Mouse (Mus musculus) lung, embryonic 14.5 days (tissue): Measurements from ENCODE around the gene Cep164. TPM values are rescaled to one million over a fixed set of nuclear protein-coding genes. Genes with fewer than 3 reads are reported as not detected.

Experiments used
- ATAC-seq: fragments of 200-750 bp; cut with Nextera tagmentation; 2 replicates; pipeline ENCODE4 v1.8.0; 2017; ENCODE audit warnings: mild to moderate bottlenecking, moderate TSS enrichment, moderate library complexity; ENCODE audit not compliant: insufficient read depth
- DNase-seq: peaks from one replicate; pipeline ENCODE4 v3.0.0-alpha.2; 2015
- H3K27ac ChIP-seq: fragments of 300-500 bp; sonication (generic); 2 replicates; pipeline ENCODE4 v1.5.1; 2014; ENCODE audit warnings: low read depth, mild to moderate bottlenecking, moderate library complexity
- H3K27me3 ChIP-seq: fragments of 300-500 bp; sonication (generic); 2 replicates; pipeline ENCODE4 v1.6.1; 2014; ENCODE audit warnings: low read length, control low read depth; ENCODE audit not compliant: insufficient read depth
- H3K36me3 ChIP-seq: fragments of 300-500 bp; sonication (generic); 2 replicates; pipeline ENCODE4 v1.6.1; 2014; ENCODE audit warnings: control low read depth; ENCODE audit not compliant: insufficient read depth
- H3K4me1 ChIP-seq: fragments of 300-500 bp; sonication (generic); 2 replicates; pipeline ENCODE4 v1.6.1; 2014; ENCODE audit warnings: antibody characterized with exemption, control low read depth; ENCODE audit not compliant: insufficient read depth
- H3K4me2 ChIP-seq: fragments of 300-500 bp; sonication (generic); 2 replicates; pipeline ENCODE4 v1.6.1; 2014; ENCODE audit warnings: mild to moderate bottlenecking
- H3K4me3 ChIP-seq: fragments of 300-500 bp; sonication (generic); 2 replicates; pipeline ENCODE4 v1.5.1; 2014; ENCODE audit warnings: low read depth, low read length
- H3K9ac ChIP-seq: fragments of 300-500 bp; sonication (generic); 2 replicates; pipeline ENCODE4 v1.6.1; 2014
- H3K9me3 ChIP-seq: fragments of 300-500 bp; sonication (generic); 2 replicates; pipeline ENCODE4 v1.6.1; 2016; ENCODE audit warnings: low read depth, low read length, control low read depth
- CTCF ChIP-seq: IDR thresholded peaks from 2 replicates; pipeline ENCODE4 v1.5.1; 2016; ENCODE audit warnings: antibody characterized with exemption, low read depth
- WGBS: fragments of 180-500 bp; shearing (Covaris S2); extraction: QIAGEN DNeasy Blood & Tissue Kit; methylation state at CpG from one replicate; pipeline ENCODE4 v1.1.7; 2014; 5-methylcytosine and 5-hydroxymethylcytosine counted together
- polyA plus RNA-seq: library from polyadenylated mRNA; unstranded; fragments of >200 nt; fragmentation: Nextera tagmentation; extraction: Ambion mirVana; gene quantifications from 2 replicates; pipeline ENCODE4 v1.2.1, GENCODE M21; 2014

Cep164 gene
- polyA plus RNA-seq, 1 experiment from 2014 or later = 26.9 TPM

DNA sequence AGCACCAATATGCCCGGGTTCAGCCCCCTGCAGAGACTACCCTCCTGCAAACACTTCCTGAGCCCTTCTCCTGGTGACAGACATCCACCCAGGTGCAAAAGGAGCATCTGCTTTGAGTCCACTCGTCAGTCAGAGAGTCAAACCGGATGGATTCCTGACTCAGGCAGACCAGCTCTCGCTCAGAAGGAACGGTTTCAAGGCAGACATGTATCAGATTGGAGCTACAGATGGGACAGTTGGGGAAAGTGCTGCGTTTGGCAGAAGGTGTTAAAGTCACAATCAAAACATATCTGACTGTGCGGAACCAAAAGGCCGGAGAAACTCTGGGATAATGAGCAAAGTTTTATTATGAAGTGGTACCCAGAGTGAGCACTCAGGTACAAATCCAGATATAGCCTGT lies 29.1 kb downstream of the Cep164 start:
- Histone ChIP-seq H3K36me3 (peaks cover 15% of the 10 kb centered on the region; the same call in 1 of the 2 replicates), H3K9ac (no peak overlapping the region), H3K9me3 (no peaks in the 10 kb centered on the region), H3K4me3 (no peak overlapping the region), H3K27ac (no peak overlapping the region), H3K4me2 (no peak overlapping the region), H3K4me1 (no peaks in the 10 kb centered on the region), H3K27me3 (no peaks in the 10 kb centered on the region)
- WGBS = 68% methylated on average over 8 of the region's 8 CpGs
- no peak for TF ChIP-seq CTCF
- ATAC-seq (no peak), DNase-seq (no peak)

DNA sequence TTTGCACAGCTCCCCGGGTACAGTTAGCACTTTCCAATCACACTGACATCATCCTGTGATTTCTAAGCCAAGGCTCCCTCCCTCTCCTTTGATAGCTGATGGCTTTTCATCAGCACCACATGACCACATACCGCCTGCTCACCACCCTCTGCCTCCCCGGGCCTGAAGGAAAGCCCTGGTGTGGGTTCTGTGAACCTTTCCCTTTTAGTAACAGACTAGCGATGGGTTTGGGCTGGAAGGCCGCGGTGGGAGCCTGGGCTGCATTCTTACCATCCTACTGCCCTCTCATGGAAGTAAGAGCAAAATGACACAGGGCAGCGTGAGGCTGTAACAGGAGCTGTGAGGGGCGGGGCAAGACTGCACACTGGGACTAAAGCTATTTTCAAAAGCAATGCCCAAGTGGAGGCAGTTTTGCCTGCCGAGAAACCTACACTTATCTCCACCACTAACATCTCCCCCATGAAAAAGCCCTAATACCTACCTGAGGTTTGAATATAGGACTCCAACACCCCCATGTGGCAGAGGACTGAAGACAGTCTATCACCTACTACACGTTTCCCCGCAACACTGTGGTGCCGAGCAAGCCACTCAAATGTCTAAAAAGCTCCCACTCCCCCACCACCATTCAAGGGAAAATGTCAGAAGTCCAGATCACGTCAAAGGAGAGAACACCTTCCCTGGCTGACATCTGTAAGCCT lies 29.9 kb downstream of the Cep164 start:
- no peak overlapping the region for H3K4me3 ChIP-seq
- peak; percentile 67 for TF ChIP-seq CTCF
- WGBS = 12% methylated on average over 13 of the region's 13 CpGs

DNA sequence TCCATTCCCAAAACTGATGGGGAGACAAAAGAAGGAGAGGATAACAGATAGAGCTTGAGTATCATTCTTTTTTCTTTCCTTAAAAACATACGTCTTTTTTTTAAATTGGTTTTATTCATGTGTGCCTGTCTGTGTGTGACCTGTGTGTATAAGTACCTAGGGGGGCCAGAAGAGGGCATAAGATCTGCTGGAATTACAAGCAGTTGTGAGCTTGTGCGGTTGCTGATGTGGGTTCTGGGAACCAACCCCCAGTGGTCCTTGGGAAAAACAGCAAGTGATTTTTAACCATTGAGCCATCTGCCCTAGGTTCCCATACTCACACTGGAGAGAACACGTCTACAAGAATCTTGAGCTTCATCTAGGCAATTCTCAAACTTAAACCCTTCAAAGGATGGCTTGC lies 31.2 kb downstream of the Cep164 start:
- no peak for DNase-seq
- 80% methylated on average over 3 of the region's 3 CpGs for WGBS
- no peak overlapping the region for H3K27ac ChIP-seq
- H3K4me3 ChIP-seq = no peak overlapping the region
- TF ChIP-seq CTCF = 0 out of 2 replicates have a peak, but pooled peaks have one; percentile 6
- no peak overlapping the region for H3K9ac ChIP-seq
- H3K4me2 ChIP-seq = no peak overlapping the region
- H3K27me3 ChIP-seq = no peaks in the 10 kb centered on the region
- no peaks in the 10 kb centered on the region for H3K4me1 ChIP-seq
- no peaks in the 10 kb centered on the region for H3K9me3 ChIP-seq
- H3K36me3 ChIP-seq = peaks cover 32% of the 10 kb centered on the region; the same call in 1 of the 2 replicates
- no peak for ATAC-seq

More for the DNA sequence above, 29.9 kb downstream of the Cep164 start:
- H3K27ac ChIP-seq = no peak overlapping the region
- 0 out of 2 replicates have a peak overlapping the region, but pooled peaks have one; percentile 24 for H3K4me2 ChIP-seq
- no peaks in the 10 kb centered on the region for H3K4me1 ChIP-seq
- DNase-seq (peak; percentile 86), ATAC-seq (peak; percentile 90)
- H3K27me3 ChIP-seq = no peaks in the 10 kb centered on the region
- H3K9me3 ChIP-seq = no peaks in the 10 kb centered on the region
- peaks cover 22% of the 10 kb centered on the region; the same call in 1 of the 2 replicates for H3K36me3 ChIP-seq
- H3K9ac ChIP-seq = no peak overlapping the region

DNA sequence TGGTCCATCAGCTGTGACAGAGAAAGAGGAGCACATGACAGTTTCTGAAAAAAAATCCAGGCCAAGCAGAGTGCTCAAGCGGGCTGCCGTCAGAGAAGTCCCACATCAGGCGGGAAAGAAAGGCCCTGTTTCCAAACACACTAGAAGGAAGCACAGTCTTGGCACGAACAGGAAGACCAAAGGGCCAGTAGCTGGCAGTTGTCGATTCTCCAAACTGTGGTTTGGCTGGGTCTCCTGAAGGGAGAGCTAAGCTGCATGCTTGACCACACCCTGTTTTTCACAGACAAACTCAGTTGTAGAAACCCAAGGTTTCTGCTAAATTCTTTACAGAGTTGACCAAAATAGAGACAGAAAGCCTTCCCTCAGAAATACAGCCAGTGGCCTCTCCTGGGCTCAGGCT lies 32.8 kb downstream of the Cep164 start:
- H3K27ac ChIP-seq = no peak overlapping the region
- no peaks in the 10 kb centered on the region for H3K27me3 ChIP-seq
- H3K4me3 ChIP-seq = no peak overlapping the region
- DNase-seq (no peak), ATAC-seq (no peak)
- no peaks in the 10 kb centered on the region for H3K9me3 ChIP-seq
- no peak for TF ChIP-seq CTCF
- no peaks in the 10 kb centered on the region for H3K4me1 ChIP-seq
- WGBS = 71% methylated on average over 5 of the region's 5 CpGs
- peaks cover 28% of the 10 kb centered on the region; the same call in 1 of the 2 replicates for H3K36me3 ChIP-seq
- no peak overlapping the region for H3K9ac ChIP-seq
- no peak overlapping the region for H3K4me2 ChIP-seq

DNA sequence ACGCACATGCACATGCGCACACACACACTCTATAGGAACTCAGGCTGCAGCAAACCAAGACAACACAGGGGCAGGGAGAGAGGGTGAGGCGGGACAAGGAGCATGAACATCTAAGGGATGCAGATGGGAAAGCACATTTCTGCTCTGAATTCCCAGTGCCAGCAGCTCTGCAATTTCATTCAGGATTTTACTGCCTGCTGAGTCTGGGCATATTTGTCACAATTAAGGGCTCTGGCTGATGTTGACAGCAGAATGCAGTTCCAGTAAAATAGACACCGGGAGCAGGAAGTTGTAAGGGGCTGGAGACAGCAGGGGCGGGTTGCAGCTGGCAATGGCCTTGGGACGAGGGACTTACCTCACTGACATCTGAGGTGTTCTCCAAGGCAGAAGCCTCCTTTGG lies 34.8 kb downstream of the Cep164 start:
- Histone ChIP-seq H3K9ac (no peak overlapping the region), H3K4me2 (no peak overlapping the region), H3K27me3 (no peaks in the 10 kb centered on the region), H3K27ac (no peak overlapping the region), H3K4me1 (no peaks in the 10 kb centered on the region), H3K9me3 (no peaks in the 10 kb centered on the region), H3K36me3 (peaks cover 24% of the 10 kb centered on the region; the same call in 1 of the 2 replicates), H3K4me3 (no peak overlapping the region)
- WGBS = 87% methylated on average over 6 of the region's 6 CpGs
- TF ChIP-seq CTCF = no peak
- ATAC-seq = no peak
- no peak for DNase-seq

DNA sequence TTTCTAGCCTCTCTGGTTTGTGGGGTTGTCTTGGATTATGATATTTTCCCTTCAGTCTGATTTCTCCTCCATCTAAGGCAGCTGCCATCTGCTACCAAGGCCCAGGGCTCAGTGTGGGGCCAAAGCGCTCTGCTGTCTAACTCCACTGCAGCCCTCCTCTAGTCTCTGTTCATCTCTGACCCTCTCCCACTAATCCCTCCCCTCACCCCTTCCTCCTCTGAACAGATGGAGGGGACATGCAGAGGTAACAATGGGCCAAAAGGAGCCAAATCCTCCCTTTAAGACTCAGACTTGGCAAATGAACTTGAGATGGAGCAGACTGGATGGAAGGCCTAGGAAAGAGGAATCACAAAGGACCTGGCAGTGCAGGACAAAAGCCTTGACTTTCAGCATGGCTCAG lies 36.3 kb downstream of the Cep164 start:
- no peak for ATAC-seq

DNA sequence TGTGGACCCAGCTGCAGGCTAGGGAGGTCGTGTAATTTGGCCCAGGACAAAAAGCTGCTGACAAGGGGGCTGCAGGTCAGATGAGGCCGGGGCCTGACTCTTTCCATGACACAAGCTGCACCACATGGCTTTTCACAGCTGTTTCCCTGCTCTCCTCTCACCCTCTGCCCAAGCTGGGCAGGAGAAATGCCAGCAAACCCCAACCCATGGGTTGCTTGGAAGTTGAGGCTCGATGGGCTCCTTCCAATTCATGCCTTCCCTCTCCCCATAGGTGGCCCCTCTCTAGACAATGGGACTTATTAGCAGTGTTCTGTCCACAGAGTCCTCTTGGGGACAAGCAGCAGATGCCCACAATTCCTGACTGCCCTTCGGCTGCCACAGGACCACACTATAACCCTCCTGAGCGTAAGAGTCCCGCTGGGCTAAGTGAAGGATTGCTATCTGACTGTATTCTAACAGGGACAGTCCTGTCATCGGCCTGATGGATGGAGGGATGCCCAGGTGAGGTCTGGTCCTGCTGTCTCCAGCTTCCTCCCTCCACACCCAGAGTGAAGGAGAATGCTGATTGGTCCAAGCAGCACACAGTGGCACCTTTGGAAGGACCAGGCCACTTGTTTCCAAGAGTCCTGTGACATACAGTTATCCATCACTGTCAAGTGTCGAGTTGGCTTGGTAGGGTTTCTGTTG lies 36.9 kb downstream of the Cep164 start:
- ATAC-seq (no peak), DNase-seq (no peak)
- TF ChIP-seq CTCF = no peak
- Histone ChIP-seq H3K27ac (no peak overlapping the region), H3K4me2 (no peak overlapping the region), H3K4me3 (no peak overlapping the region), H3K4me1 (0 out of 2 replicates have a peak, but pooled peaks cover 4% of the 10 kb centered on the region), H3K9ac (no peak overlapping the region), H3K36me3 (peaks cover 24% of the 10 kb centered on the region; the same call in 1 of the 2 replicates), H3K27me3 (no peaks in the 10 kb centered on the region), H3K9me3 (no peaks in the 10 kb centered on the region)
- WGBS = 70% methylated on average over 8 of the region's 8 CpGs

More for the DNA sequence above, 36.3 kb downstream of the Cep164 start:
- H3K9ac ChIP-seq = no peak overlapping the region
- WGBS = 80% methylated on average over 1 of the region's 1 CpGs
- H3K4me3 ChIP-seq = no peak overlapping the region
- 0 out of 2 replicates have a peak, but pooled peaks cover 4% of the 10 kb centered on the region for H3K4me1 ChIP-seq
- peaks cover 24% of the 10 kb centered on the region; the same call in 1 of the 2 replicates for H3K36me3 ChIP-seq
- no peaks in the 10 kb centered on the region for H3K9me3 ChIP-seq
- H3K27me3 ChIP-seq = no peaks in the 10 kb centered on the region
- TF ChIP-seq CTCF = no peak
- no peak overlapping the region for H3K27ac ChIP-seq
- H3K4me2 ChIP-seq = no peak overlapping the region
- DNase-seq = no peak
